ENCODE assay signal across 9 mouse cellular contexts in the genomic region with DNA sequence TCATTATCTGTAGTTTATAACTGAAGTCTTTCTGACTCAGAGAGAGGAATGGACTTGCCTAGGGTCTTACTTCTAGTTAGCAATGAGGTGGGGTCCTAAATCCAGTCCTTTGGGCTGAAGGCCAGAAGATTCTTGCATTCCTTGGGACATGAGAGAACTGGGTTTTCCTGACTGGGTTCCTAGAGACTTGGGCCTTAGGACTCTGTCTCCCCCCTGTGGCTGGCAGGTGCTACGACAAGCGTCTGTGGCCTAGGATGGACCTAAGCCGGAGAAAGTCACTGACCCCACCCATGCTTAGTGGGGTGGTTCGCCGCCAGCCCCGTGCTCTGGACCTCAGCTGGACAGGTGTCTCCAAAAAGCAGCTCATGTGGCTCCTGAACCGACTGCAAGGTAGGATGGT. TPM values are rescaled to one million over a fixed set of nuclear protein-coding genes. Genes with fewer than 3 reads are reported as not detected.
A peak's percentile ranks its signal among the peaks of the same experiment; 100 is the strongest.
DNase-seq lines count a peak whose midpoint lies in the region; ATAC-seq and TF ChIP-seq lines count a peak whose summit lies in the region.
"Had no signal": no experiment of that assay in that cellular context is flagged by ENCODE, and none has a peak within 500 bp of the region (broad histone marks: within the 10 kb centered on the region; RNA-seq: fewer than 3 reads in every experiment).

No protein-coding gene starts in this region.

- H3K9me3 ChIP-seq in hindbrain, embryonic 10.5 days, result no peaks in the 10 kb centered on the region
- no peaks in the 10 kb centered on the region for H3K9me3 ChIP-seq in hindbrain, embryonic 16.5 days (ENCODE audit: control insufficient read depth, low read length)
- H3K9me3 ChIP-seq in lung, embryonic 16.5 days (ENCODE audit: control insufficient read depth, low read length), result no peaks in the 10 kb centered on the region
- H3K9me3 ChIP-seq: embryonic facial prominence, embryonic 12.5 days had no signal

- 0 out of 2 replicates have a peak, but pooled peaks cover 6% of the 10 kb centered on the region for H3K4me1 ChIP-seq in hindbrain, embryonic 10.5 days (replicated peaks)
- no peaks in the 10 kb centered on the region; the same call in 1 of the 2 replicates for H3K4me1 ChIP-seq in hindbrain, embryonic 16.5 days (ENCODE audit: control insufficient read depth, insufficient read depth, low read depth, low read length)
- H3K4me1 ChIP-seq in bone marrow macrophage, adult 2 months (ENCODE audit: control insufficient read depth, insufficient read depth, low read length), result peaks cover 27% of the 10 kb centered on the region
- H3K4me1 ChIP-seq in kidney, adult 2 months (ENCODE audit: control insufficient read depth, insufficient read depth, low read length), result 0 out of 2 replicates have a peak, but pooled peaks cover 3% of the 10 kb centered on the region
- H3K4me1 ChIP-seq in lung, embryonic 16.5 days (replicated peaks; ENCODE audit: control insufficient read depth, insufficient read depth, low read length), result no peaks in the 10 kb centered on the region

- no peak overlapping the region for H3K9ac ChIP-seq in hindbrain, embryonic 16.5 days (ENCODE audit: low read depth, low read length)
- no peak overlapping the region for H3K9ac ChIP-seq in lung, embryonic 16.5 days (ENCODE audit: low read length)
- H3K9ac ChIP-seq: embryonic facial prominence, embryonic 12.5 days had no signal

- DNase-seq in hindbrain, embryonic 10.5 days (ENCODE audit: low spot score), result peak; percentile 66
- peak; percentile 57 for DNase-seq in CD4-positive helper T cell, adult 2 months (ENCODE audit: low read depth, low spot score)
- DNase-seq in kidney, adult 2 months, result peak; percentile 74
- DNase-seq in spleen, postnatal 4 days (ENCODE audit: low spot score in 2 of 2), result peak; percentile 74 to 90

- H3K4me2 ChIP-seq in hindbrain, embryonic 16.5 days (ENCODE audit: low read length), result no peak overlapping the region
- no peak overlapping the region for H3K4me2 ChIP-seq in lung, embryonic 16.5 days (ENCODE audit: low read depth, low read length)
- H3K4me2 ChIP-seq: embryonic facial prominence, embryonic 12.5 days had no signal

- no peak overlapping the region for H3K4me3 ChIP-seq in hindbrain, embryonic 10.5 days
- H3K4me3 ChIP-seq in hindbrain, embryonic 16.5 days (ENCODE audit: low read length), result no peak overlapping the region
- no peak overlapping the region for H3K4me3 ChIP-seq in bone marrow macrophage, adult 2 months (ENCODE audit: insufficient read depth, low read length)
- no peak overlapping the region for H3K4me3 ChIP-seq in kidney, adult 2 months (ENCODE audit: insufficient read depth, low read depth, low read length)
- no peak overlapping the region for H3K4me3 ChIP-seq in lung, embryonic 16.5 days (ENCODE audit: low read length)
- H3K4me3 ChIP-seq: embryonic facial prominence, embryonic 12.5 days had no signal

- no peak for TF ChIP-seq POLR2A in bone marrow macrophage, adult 2 months (IDR thresholded peaks at IDR 0.05; ENCODE audit: borderline replicate concordance, low read depth, low read length)
- no peak for TF ChIP-seq POLR2A in kidney, adult 2 months (IDR thresholded peaks at IDR 0.05; ENCODE audit: low read depth, low read length)

- peaks cover 98% of the 10 kb centered on the region for H3K36me3 ChIP-seq in hindbrain, embryonic 10.5 days
- H3K36me3 ChIP-seq in hindbrain, embryonic 16.5 days (ENCODE audit: control insufficient read depth, insufficient read depth, low read length), result peaks cover 25% of the 10 kb centered on the region
- no peaks in the 10 kb centered on the region for H3K36me3 ChIP-seq in kidney, adult 2 months (ENCODE audit: control insufficient read depth, insufficient read depth, low read length)
- H3K36me3 ChIP-seq in lung, embryonic 16.5 days (ENCODE audit: control insufficient read depth, insufficient read depth, low read length), result peaks cover 20% of the 10 kb centered on the region

- ATAC-seq in hindbrain, embryonic 16.5 days, result no peak
- peak; percentile 94 for ATAC-seq in erythroid progenitor cell, adult 5-6 weeks (replicated peaks; ENCODE audit: low FRiP score, poor library complexity, severe bottlenecking)
- peak; percentile 69 for ATAC-seq in lung, embryonic 16.5 days (ENCODE audit: low read depth)

- H3K27me3 ChIP-seq in hindbrain, embryonic 10.5 days (ENCODE audit: insufficient read depth, poor library complexity, severe bottlenecking), result no peaks in the 10 kb centered on the region
- no peaks in the 10 kb centered on the region for H3K27me3 ChIP-seq in hindbrain, embryonic 16.5 days (replicated peaks; ENCODE audit: control insufficient read depth, insufficient read depth, low read length)
- H3K27me3 ChIP-seq in kidney, adult 2 months (replicated peaks; ENCODE audit: control insufficient read depth, insufficient read depth, low read length), result no peaks in the 10 kb centered on the region
- no peaks in the 10 kb centered on the region for H3K27me3 ChIP-seq in lung, embryonic 16.5 days (ENCODE audit: control insufficient read depth, insufficient read depth, low read depth, low read length)
- H3K27me3 ChIP-seq: embryonic facial prominence, embryonic 12.5 days had no signal

- peak; percentile 80 for TF ChIP-seq CTCF in bone marrow macrophage, adult 2 months (IDR thresholded peaks at IDR 0.05; ENCODE audit: low read depth, low read length)
- peak; percentile 88 for TF ChIP-seq CTCF in kidney, adult 2 months (conservative IDR thresholded peaks at IDR 0.05; ENCODE audit: insufficient read depth, insufficient read length, low read depth, low read length)

- 51% methylated on average over 7 of the region's 7 CpGs for WGBS in hindbrain, embryonic 10.5 days
- 41% methylated on average over 7 of the region's 7 CpGs for WGBS in hindbrain, embryonic 16.5 days
- WGBS in kidney, adult 2 months, result 11% methylated on average over 7 of the region's 7 CpGs
- WGBS in lung, embryonic 16.5 days, result 28% methylated on average over 7 of the region's 7 CpGs

- H3K27ac ChIP-seq in hindbrain, embryonic 10.5 days, result no peak overlapping the region
- H3K27ac ChIP-seq in hindbrain, embryonic 16.5 days (ENCODE audit: low read depth, low read length), result no peak overlapping the region
- no peak overlapping the region for H3K27ac ChIP-seq in bone marrow macrophage, adult 2 months (ENCODE audit: insufficient read depth, low read depth, low read length)
- H3K27ac ChIP-seq in kidney, adult 2 months (ENCODE audit: insufficient read depth, low read depth, low read length), result no peak overlapping the region
- H3K27ac ChIP-seq in lung, embryonic 16.5 days (ENCODE audit: low read length), result no peak overlapping the region
- H3K27ac ChIP-seq: embryonic facial prominence, embryonic 12.5 days had no signal

RNA-seq across cellular contexts. Expression of gene Orai3, which starts 8.6 kb away (rescaled TPM):
- 10.3 and 11.9 TPM in 2 replicates for polyA plus RNA-seq in hindbrain, embryonic 10.5 days (2016; fragmentation: Nextera tagmentation; extraction: Ambion mirVana)
- polyA plus RNA-seq in hindbrain, embryonic 16.5 days (2015; fragmentation: Nextera tagmentation; extraction: Ambion mirVana), result 10.4 and 11.3 TPM in 2 replicates
- polyA plus RNA-seq in bone marrow macrophage, adult 2 months (2012; ENCODE audit: insufficient read depth, insufficient read length, missing spikeins), result 44.2 and 45.8 TPM in 2 replicates
- 2.5 and 5.4 TPM in 2 replicates for total RNA-seq in erythroid progenitor cell, adult 5-6 weeks (2015; ENCODE audit: low replicate concordance)
- total RNA-seq in erythroid progenitor cell, adult 5-6 weeks (2017; ENCODE audit: low replicate concordance), result 4.6 and 6.7 TPM in 2 replicates
- 28.2 and 34.6 TPM in 2 replicates for polyA plus RNA-seq in kidney, adult 2 months (2012; rRNA removed)
- polyA plus RNA-seq in lung, embryonic 16.5 days (2015; fragmentation: Nextera tagmentation; extraction: Ambion mirVana), result 29.1 and 32.7 TPM in 2 replicates

RNA-seq across cellular contexts. Expression of gene Setd1a, which starts 15.4 kb away (rescaled TPM):
- polyA plus RNA-seq in hindbrain, embryonic 10.5 days (2016; fragmentation: Nextera tagmentation; extraction: Ambion mirVana), result 16.5 and 18.7 TPM in 2 replicates
- 12.8 and 14.6 TPM in 2 replicates for polyA plus RNA-seq in hindbrain, embryonic 16.5 days (2015; fragmentation: Nextera tagmentation; extraction: Ambion mirVana)
- 28.2 and 30.1 TPM in 2 replicates for polyA plus RNA-seq in bone marrow macrophage, adult 2 months (2012; ENCODE audit: insufficient read depth, insufficient read length, missing spikeins)
- 38.1 and 42.5 TPM in 2 replicates for total RNA-seq in erythroid progenitor cell, adult 5-6 weeks (2015; ENCODE audit: low replicate concordance)
- total RNA-seq in erythroid progenitor cell, adult 5-6 weeks (2017; ENCODE audit: low replicate concordance), result 14.8 and 21.3 TPM in 2 replicates
- 8.8 and 10.9 TPM in 2 replicates for polyA plus RNA-seq in kidney, adult 2 months (2012; rRNA removed)
- polyA plus RNA-seq in lung, embryonic 16.5 days (2015; fragmentation: Nextera tagmentation; extraction: Ambion mirVana), result 13.8 and 18.1 TPM in 2 replicates

RNA-seq across cellular contexts. Expression of gene Fbxl19, which starts 16.7 kb away (rescaled TPM):
- 8.6 and 8.9 TPM in 2 replicates for polyA plus RNA-seq in hindbrain, embryonic 10.5 days (2016; fragmentation: Nextera tagmentation; extraction: Ambion mirVana)
- 6.8 TPM in 2 replicates for polyA plus RNA-seq in hindbrain, embryonic 16.5 days (2015; fragmentation: Nextera tagmentation; extraction: Ambion mirVana)
- polyA plus RNA-seq in bone marrow macrophage, adult 2 months (2012; ENCODE audit: insufficient read depth, insufficient read length, missing spikeins), result 11.9 and 16.5 TPM in 2 replicates
- 1.7 and 1.8 TPM in 2 replicates for total RNA-seq in erythroid progenitor cell, adult 5-6 weeks (2015; ENCODE audit: low replicate concordance)
- 1.5 and 3.6 TPM in 2 replicates for total RNA-seq in erythroid progenitor cell, adult 5-6 weeks (2017; ENCODE audit: low replicate concordance)
- polyA plus RNA-seq in kidney, adult 2 months (2012; rRNA removed), result 14.6 and 20.8 TPM in 2 replicates
- polyA plus RNA-seq in lung, embryonic 16.5 days (2015; fragmentation: Nextera tagmentation; extraction: Ambion mirVana), result 3.1 and 3.8 TPM in 2 replicates

RNA-seq across cellular contexts. Expression of gene Gm49388, which starts 24.4 kb away (rescaled TPM):
- polyA plus RNA-seq in hindbrain, embryonic 10.5 days (2016; fragmentation: Nextera tagmentation; extraction: Ambion mirVana), result not detected in 2 replicates
- polyA plus RNA-seq in hindbrain, embryonic 16.5 days (2015; fragmentation: Nextera tagmentation; extraction: Ambion mirVana), result not detected in 2 replicates
- not detected in 2 replicates for polyA plus RNA-seq in bone marrow macrophage, adult 2 months (2012; ENCODE audit: insufficient read depth, insufficient read length, missing spikeins)
- total RNA-seq in erythroid progenitor cell, adult 5-6 weeks (2015; ENCODE audit: low replicate concordance), result 8.6 and 10.9 TPM in 2 replicates
- 4.5 and 10.7 TPM in 2 replicates for total RNA-seq in erythroid progenitor cell, adult 5-6 weeks (2017; ENCODE audit: low replicate concordance)
- polyA plus RNA-seq in kidney, adult 2 months (2012; rRNA removed), result not detected in 2 replicates
- not detected in 2 replicates for polyA plus RNA-seq in lung, embryonic 16.5 days (2015; fragmentation: Nextera tagmentation; extraction: Ambion mirVana)
- polyA plus RNA-seq: embryonic facial prominence, embryonic 12.5 days had no signal

RNA-seq across cellular contexts. Expression of gene Ctf2, which starts 29.1 kb away (rescaled TPM):
- polyA plus RNA-seq in hindbrain, embryonic 10.5 days (2016; fragmentation: Nextera tagmentation; extraction: Ambion mirVana), result 0.26 and 0.37 TPM in 2 replicates
- 0.15 and 0.20 TPM in 2 replicates for polyA plus RNA-seq in hindbrain, embryonic 16.5 days (2015; fragmentation: Nextera tagmentation; extraction: Ambion mirVana)
- polyA plus RNA-seq in bone marrow macrophage, adult 2 months (2012; ENCODE audit: insufficient read depth, insufficient read length, missing spikeins), result not detected in 2 replicates
- not detected in 2 replicates for total RNA-seq in erythroid progenitor cell, adult 5-6 weeks (2015; ENCODE audit: low replicate concordance)
- total RNA-seq in erythroid progenitor cell, adult 5-6 weeks (2017; ENCODE audit: low replicate concordance), result not detected in 2 replicates
- polyA plus RNA-seq in kidney, adult 2 months (2012; rRNA removed), result not detected in 2 replicates
- polyA plus RNA-seq in lung, embryonic 16.5 days (2015; fragmentation: Nextera tagmentation; extraction: Ambion mirVana), result 0.23 and 0.24 TPM in 2 replicates
